Mouse (Mus musculus): Measurements from ENCODE around the gene Lyar.

Gene Lyar

GRCm38 (mm10) chr5:38220328-38220912, at the start of gene Lyar, which contains the start of gene Zbtb49:
Lyar (plus strand) TSS chr5:38220470.
Zbtb49 (minus strand) TSS chr5:38220457.
- peak; percentile 95 to 98 for DNase-seq (ENCODE audit: inconsistent age in 2 of 2, low spot score in 1 of 2)

GRCm38 (mm10) chr5:38173766-38174165, 46.5 kb upstream of the Lyar start:
- DNase-seq (ENCODE audit: inconsistent age in 2 of 2, low spot score in 1 of 2), result no peak

DNA sequence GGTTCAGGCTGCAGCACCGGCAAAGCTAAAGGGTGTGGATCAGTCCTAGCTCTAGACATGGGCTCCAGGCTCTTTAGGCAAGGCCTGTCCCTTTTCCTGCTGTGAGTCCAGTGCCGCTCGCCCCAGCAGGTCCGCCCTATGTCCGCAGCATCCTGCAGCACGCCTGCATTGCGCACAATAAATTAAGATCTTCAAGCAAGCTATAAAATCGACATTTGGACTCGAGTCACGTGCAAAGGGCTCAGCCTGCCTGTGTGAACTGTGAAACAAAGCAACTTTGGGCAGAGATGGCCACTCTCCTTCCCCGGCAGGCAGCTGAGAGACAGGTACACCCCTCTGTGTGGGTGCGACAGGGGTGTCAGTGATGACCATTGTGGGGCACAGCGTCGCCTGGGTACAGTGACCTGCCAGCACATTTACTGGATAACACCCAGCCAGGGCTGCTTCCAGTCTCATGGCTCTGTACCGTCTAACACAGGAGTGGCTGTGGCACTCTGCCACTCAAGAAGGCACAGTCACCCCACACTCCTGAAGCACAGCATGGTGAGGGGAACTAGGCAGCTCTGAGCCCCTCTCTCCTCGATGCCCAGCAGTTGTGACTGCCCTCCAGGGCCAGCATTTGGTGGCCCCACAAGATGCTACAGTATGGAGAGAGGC, 45.9 kb upstream of the Lyar start:
- no peak for DNase-seq (ENCODE audit: inconsistent age in 2 of 2, low spot score in 1 of 2)

DNA sequence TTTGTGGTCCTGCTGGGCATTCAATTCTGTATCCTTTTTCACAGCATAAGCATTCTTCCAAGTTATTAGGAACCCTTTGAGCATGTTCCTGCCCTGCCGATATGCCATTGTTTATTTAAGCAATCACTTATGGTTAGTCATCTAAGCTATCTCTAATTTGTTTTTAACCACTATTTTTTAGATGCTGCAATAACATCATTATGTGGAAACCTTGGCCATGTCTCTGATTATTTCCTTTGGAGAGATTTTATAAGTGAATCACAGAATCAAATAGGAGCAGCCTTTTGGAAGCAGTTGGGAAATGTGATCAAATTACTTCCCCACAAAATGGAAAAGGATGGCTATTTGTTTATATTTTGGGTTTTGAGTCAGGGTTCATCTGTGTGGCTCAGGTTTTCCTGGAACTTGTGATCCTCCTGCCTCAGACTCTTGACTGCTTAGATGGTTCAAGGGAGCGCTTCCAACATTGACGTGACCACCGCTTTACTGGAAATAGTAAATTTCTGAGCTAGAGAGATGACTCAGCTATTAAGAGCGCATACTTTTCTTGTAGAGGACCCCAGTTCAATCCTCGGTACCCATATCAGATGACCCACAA, 35.5 kb upstream of the Lyar start:
- no peak for DNase-seq (ENCODE audit: inconsistent age in 2 of 2, low spot score in 1 of 2)

DNA sequence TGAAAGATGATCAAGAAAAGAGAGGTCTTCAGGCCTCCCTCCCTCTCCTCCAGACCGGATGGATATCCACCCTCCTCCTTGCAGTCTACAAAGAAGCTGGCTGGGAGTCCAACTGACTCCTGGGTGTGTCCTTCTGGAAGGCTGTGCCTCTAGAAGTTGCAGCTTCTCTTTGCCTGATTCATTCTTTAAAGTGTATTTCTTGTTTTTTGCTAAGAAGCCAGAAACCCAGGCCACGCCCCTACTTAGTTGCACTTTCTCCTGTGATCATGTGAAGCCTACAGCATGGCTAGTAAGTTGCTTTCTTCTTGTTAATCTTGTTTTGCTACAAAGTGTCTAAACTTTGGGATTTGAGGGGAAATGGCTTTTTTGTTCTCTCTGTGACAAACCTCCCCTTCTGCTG, 33.3 kb upstream of the Lyar start:
- DNase-seq (ENCODE audit: inconsistent age in 2 of 2, low spot score in 1 of 2), result no peak

DNA sequence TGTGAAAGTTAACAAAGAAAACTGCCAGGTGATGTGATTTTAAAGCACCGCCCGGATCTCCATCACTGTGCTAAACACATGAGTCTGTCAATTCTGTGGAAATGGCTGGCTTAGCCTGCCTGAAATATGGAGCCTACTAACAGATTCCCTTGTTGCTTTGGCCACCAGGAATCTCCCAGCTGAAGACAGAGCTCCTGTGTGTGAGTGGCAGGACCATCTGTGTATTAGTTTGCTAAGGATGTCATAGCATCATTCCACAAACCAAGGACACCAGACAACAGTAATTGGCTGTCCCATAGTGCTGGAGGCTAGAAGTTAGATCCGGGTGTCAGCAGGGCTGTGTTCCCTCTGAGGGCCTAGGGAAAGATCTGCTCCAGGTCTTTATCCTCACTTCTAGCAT, 29.4 kb upstream of the Lyar start:
- no peak for DNase-seq (ENCODE audit: inconsistent age in 2 of 2, low spot score in 1 of 2)

GRCm38 (mm10) chr5:38194946-38195345, 25.3 kb upstream of the Lyar start:
- no peak for DNase-seq (ENCODE audit: inconsistent age in 2 of 2, low spot score in 1 of 2)

DNA sequence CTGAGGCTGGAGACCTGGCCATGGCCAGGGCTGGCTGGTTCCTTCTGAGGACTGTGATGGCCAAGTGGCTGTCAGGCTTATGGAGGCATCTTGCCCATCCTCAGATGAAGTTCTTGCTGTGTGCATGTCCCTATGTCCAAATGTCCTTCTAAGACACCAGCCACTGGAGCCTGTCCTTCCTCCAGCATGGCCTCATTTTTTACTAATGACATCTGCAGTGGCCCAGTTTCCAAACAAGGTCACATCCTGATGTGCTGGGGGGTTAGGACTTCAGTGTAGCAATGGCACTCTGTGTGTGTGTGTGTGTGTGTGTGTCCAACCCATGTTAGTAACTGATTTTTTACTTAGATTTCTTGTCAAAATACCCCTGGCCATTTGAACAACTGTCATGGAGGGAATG, 24.3 kb upstream of the Lyar start:
- peak; percentile 40 to 77 for DNase-seq (ENCODE audit: inconsistent age in 2 of 2, low spot score in 1 of 2)

DNA sequence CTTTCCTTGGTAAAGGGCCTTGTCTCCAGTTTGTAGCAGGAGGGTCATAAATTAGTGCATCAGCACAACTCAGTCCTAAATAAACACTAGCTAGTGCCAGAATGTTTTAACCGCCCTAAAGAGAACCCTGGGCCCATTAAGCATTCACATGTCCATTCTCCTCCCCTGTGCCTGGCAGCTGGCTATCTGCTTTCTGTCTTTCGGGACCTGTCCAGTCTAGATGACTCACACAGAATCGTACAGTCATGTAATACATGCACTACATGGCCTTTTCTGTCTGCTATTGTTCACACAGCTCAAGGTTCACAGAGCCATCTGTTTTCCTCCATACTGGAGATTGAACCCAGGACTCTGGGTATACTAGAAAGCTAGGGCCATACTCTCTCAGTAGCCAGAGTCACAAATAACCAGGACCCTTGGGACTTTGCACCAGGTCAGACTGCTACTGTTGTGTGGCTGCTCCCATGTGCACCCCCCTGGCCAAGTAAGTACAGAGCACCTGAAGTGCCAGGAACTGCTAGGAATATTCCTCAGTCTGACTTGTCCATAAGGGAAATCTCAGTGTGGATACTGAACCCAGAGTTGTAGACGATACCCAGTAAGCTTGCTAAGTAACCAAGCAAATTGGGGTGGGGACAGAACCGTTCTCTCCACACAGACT, 23.3 kb upstream of the Lyar start:
- peak; percentile 52 to 76 for DNase-seq (ENCODE audit: inconsistent age in 2 of 2, low spot score in 1 of 2)

GRCm38 (mm10) chr5:38197482-38197823, 22.8 kb upstream of the Lyar start:
- peak; percentile 87 to 95 for DNase-seq (ENCODE audit: inconsistent age in 2 of 2, low spot score in 1 of 2)

GRCm38 (mm10) chr5:38199686-38200085, 20.6 kb upstream of the Lyar start:
- peak in 1 of 2 experiments; percentile 64 for DNase-seq (ENCODE audit: inconsistent age in 2 of 2, low spot score in 1 of 2)

DNA sequence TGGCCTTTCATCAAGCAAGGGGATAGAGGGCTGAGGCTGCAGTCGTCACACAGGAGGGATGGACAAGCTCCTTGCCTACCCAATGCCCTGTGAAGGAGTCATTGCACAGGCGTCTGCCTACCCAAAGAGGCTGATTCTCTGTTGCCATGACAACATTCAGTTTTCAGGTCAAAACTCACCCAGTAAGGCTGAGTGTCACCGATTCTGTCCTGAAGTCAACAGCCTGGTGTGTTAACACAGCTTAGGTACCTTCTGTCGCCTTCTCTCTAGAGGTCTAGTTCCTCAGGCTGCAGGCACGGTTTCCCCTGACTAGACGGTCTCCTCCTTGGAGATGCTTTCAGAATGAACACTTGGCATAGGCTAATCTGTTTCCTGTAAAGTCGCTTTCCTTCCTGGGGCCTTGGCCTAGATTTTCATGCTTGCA, 15.0 kb upstream of the Lyar start:
- DNase-seq (ENCODE audit: inconsistent age in 2 of 2, low spot score in 1 of 2), result peak in 1 of 2 experiments; percentile 65

DNA sequence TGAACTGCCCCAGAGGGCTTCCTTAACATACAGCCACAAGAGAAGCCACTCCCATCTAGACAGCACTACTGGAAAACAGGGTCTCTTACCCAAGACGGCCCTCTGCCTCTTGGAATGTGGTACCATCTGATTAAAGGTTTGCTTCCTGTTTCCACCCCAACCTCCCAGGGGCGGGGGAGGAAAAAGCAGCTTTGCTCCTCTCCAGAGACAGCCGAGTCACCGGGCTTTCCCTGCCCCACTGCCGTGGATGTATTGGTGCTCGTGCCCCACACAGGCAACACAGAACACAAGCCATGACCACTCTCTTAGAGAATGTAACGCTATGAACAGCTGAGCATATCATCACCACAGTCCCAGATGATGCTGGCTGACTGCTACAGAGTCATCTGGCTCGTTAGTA, 11.3 kb upstream of the Lyar start:
- no peak for DNase-seq (ENCODE audit: inconsistent age in 2 of 2, low spot score in 1 of 2)

DNA sequence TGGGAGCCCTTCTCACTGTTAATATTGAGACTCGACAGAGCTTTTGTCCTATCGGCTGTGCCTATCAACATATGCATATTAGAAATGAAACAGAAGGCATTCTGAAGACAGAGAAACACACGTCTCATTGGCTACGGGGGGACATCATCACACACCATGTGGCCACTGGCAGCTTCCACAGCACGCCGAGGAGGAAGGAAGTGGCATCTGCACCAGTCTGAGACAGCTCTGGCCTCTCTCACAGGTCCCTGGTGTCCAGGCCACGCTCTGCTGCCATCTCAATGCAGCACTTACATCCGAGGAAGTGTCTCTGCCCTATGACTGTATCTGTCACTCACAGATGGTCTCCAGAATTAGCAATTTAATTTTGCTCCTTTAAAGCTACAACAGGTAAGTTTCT, 8.6 kb upstream of the Lyar start:
- DNase-seq (ENCODE audit: inconsistent age in 2 of 2, low spot score in 1 of 2), result no peak

GRCm38 (mm10) chr5:38213009-38213408, 7.3 kb upstream of the Lyar start:
- no peak for DNase-seq (ENCODE audit: inconsistent age in 2 of 2, low spot score in 1 of 2)

GRCm38 (mm10) chr5:38219771-38220307, 431 bp upstream of the Lyar start:
- no peak for DNase-seq (ENCODE audit: inconsistent age in 2 of 2, low spot score in 1 of 2)

- DNase-seq (ENCODE audit: inconsistent age in 2 of 2, low spot score in 1 of 2), result peak; percentile 34 to 77
These were observed 15.2 kb downstream of the Lyar start for GRCm38 (mm10) chr5:38235422-38235821.

GRCm38 (mm10) chr5:38236627-38237026, 16.4 kb downstream of the Lyar start:
- no peak for DNase-seq (ENCODE audit: inconsistent age in 2 of 2, low spot score in 1 of 2)

DNA sequence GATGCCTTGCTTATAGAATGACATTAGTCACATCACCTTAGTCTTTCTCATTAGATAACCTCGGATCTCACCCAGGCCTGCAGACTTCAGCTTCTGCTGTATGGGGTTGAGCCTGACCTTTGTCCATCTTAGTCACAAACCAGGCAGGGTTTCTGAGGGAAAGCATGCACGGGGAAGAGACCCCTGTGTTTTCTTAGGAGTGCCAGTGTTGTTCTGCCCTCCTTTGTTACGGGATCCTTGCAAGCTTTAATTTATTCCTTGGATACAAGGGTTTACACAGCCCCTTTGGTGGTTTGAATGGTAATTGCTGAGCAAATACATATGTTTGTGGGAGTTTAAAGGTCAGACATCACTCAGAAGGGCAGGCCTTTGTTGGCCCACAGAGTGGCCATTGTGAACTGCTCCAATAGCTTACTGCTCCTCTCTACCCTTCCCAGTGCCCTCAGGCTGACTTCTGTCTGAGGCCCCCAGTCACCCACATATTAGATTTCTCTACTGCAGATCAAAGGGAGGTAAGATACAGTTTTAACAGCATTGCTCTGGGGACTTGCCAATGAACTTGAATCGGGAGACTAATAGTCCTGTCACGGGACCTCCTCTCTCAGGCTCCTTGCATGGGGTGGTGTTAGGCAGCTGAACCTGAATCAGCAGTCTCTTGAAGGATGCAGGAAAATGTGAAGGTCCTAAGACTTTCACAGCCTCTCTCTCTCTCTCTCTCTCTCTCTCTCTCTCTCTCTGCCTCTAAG, 20.6 kb downstream of the Lyar start:
- no peak for DNase-seq (ENCODE audit: inconsistent age in 2 of 2, low spot score in 1 of 2)

GRCm38 (mm10) chr5:38241473-38241834, 21.2 kb downstream of the Lyar start:
- DNase-seq (ENCODE audit: inconsistent age in 2 of 2, low spot score in 1 of 2), result no peak

DNA sequence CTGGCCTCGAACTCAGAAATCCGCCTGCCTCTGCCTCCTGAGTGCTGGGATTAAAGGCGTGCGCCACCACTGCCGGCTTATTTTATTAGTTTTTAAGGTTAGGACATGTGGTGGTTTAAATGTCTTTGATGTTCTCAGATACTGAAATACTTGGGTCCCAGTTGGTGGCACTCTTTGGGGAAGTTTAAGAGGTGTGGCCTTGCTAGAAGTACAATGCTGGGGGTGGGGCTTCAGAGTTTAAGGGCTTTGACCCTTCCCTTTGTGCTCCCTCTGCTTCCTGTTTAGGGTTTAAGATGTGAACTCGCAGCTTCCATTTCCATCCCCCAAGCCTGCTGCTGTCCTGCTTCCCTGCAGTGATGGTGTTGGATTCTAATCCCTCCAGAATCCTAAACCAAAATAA, 21.7 kb downstream of the Lyar start:
- no peak for DNase-seq (ENCODE audit: inconsistent age in 2 of 2, low spot score in 1 of 2)

Data from adrenal gland, adult (tissue).